Mouse (Mus musculus) ES-Bruce4 (cell line): ENCODE measurements around the gene Ssbp1.

Experiments
- CTCF ChIP-seq: IDR thresholded peaks from one replicate; pipeline ENCODE4 v1.8.1; 2011; ENCODE audit warnings: low read depth, low read length
- POLR2A ChIP-seq: IDR thresholded peaks from one replicate; pipeline ENCODE4 v1.8.1; 2011; ENCODE audit warnings: low read length; ENCODE audit not compliant: insufficient read depth

DNA sequence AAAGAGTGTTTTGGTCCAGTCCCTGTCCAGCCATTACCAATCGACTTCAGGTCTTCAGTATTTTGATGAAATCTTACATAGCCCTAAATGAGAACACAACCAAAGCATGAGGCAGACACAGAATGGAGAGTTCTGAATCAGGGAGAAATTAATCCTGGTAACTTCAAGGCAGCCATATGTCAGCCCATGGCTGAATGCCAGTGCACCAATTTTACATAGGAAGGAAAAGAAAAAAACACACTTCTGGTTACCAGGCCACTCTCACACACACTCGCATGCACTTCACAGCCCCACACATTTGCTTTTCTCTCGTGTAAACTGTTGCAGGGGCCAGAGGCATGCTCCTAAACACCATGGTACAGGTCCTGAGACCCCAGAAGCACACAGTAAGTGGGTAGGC is 40.3 kb upstream of the Ssbp1 start:
- no peak for TF ChIP-seq POLR2A
- TF ChIP-seq CTCF, result no peak
